Mouse (Mus musculus) olfactory bulb, adult 2 months (tissue): ENCODE measurements around the gene Pdzd2.

ENCODE experiments used
- CTCF ChIP-seq: fragments of 200-500 bp; IDR thresholded peaks from 2 replicates; pipeline ENCODE4 v1.5.1; 2012; ENCODE audit warnings: low read depth, mild to moderate bottlenecking, low read length, moderate library complexity; ENCODE audit not compliant: insufficient read depth
- POLR2A ChIP-seq: fragments of 200-500 bp; IDR thresholded peaks from 2 replicates; pipeline ENCODE4 v1.6.1; 2012; ENCODE audit warnings: mild to moderate bottlenecking, low read depth, low read length, moderate library complexity; ENCODE audit not compliant: insufficient read depth

GRCm38 (mm10) chr15:12355907-12356306 lies 383.8 kb downstream of the Pdzd2 start:
- no peak for TF ChIP-seq CTCF
- TF ChIP-seq POLR2A = no peak
